20 mouse cellular contexts compared by ENCODE assay signal in genomic region chr6:89288156-89288555, GRCm38 (mm10).
DNase-seq lines count a peak whose midpoint lies in the region; ATAC-seq lines count a peak whose summit lies in the region.
"Had no signal": no experiment of that assay in that cellular context is flagged by ENCODE, and none has a peak within 500 bp of the region (broad histone marks: within the 10 kb centered on the region; RNA-seq: fewer than 3 reads in every experiment).

No protein-coding gene starts in this region.

- no peak overlapping the region for H3K27ac ChIP-seq in midbrain, embryonic 14.5 days (replicated peaks; ENCODE audit: low read depth, low read length)
- H3K27ac ChIP-seq in midbrain, embryonic 15.5 days = no peak overlapping the region
- H3K27ac ChIP-seq: embryonic facial prominence, embryonic 15.5 days; forebrain, embryonic 13.5 days; heart, embryonic 10.5 days; limb, embryonic 12.5 days; liver, embryonic 15.5 days; stomach, postnatal 0 days had no signal

- DNase-seq in midbrain, embryonic 14.5 days = peak; percentile 26
- DNase-seq in ES-CJ7 (ENCODE audit: low read depth, low spot score) = peak; percentile 88
- DNase-seq in naive thymus-derived CD4-positive, alpha-beta T cell, adult 2 months (ENCODE audit: low read depth) = peak; percentile 74
- peak; percentile 58 for DNase-seq in thymus, postnatal 25 days
- DNase-seq in layer of hippocampus, adult 18-20 months (ENCODE audit: low spot score in 2 of 2) = no peak
- DNase-seq in heart, postnatal 14 days = no peak
- DNase-seq: cerebellum, adult 2 months; kidney, postnatal 4 days; layer of hippocampus, postnatal 36 days; lung, postnatal 14 days had no signal

- no peak overlapping the region for H3K4me2 ChIP-seq in midbrain, embryonic 14.5 days (ENCODE audit: low read length)
- no peak overlapping the region for H3K4me2 ChIP-seq in midbrain, embryonic 15.5 days
- H3K4me2 ChIP-seq: embryonic facial prominence, embryonic 15.5 days; forebrain, embryonic 13.5 days; limb, embryonic 12.5 days; liver, embryonic 15.5 days had no signal

- no peak for ATAC-seq in midbrain, embryonic 14.5 days (ENCODE audit: low FRiP score, low TSS enrichment)
- no peak for ATAC-seq in midbrain, embryonic 15.5 days (replicated peaks)
- ATAC-seq in cerebellum, adult (ENCODE audit: insufficient number of reproducible peaks, low FRiP score, low TSS enrichment) = no peak
- ATAC-seq: forebrain, embryonic 13.5 days; intestine, embryonic 16.5 days had no signal

- H3K4me3 ChIP-seq in midbrain, embryonic 14.5 days (replicated peaks; ENCODE audit: low read depth, low read length) = no peak overlapping the region
- H3K4me3 ChIP-seq in midbrain, embryonic 15.5 days = no peak overlapping the region
- H3K4me3 ChIP-seq: embryonic facial prominence, embryonic 15.5 days; forebrain, embryonic 13.5 days; heart, embryonic 10.5 days; limb, embryonic 12.5 days; liver, embryonic 15.5 days had no signal

- no peak overlapping the region for H3K9ac ChIP-seq in midbrain, embryonic 14.5 days (replicated peaks; ENCODE audit: low read length)
- H3K9ac ChIP-seq in midbrain, embryonic 15.5 days = no peak overlapping the region
- H3K9ac ChIP-seq: embryonic facial prominence, embryonic 15.5 days; forebrain, embryonic 13.5 days; limb, embryonic 12.5 days; liver, embryonic 15.5 days had no signal

- no peaks in the 10 kb centered on the region for H3K27me3 ChIP-seq in midbrain, embryonic 14.5 days (ENCODE audit: control insufficient read depth, insufficient read depth, low read length)
- no peaks in the 10 kb centered on the region for H3K27me3 ChIP-seq in midbrain, embryonic 15.5 days (replicated peaks)
- H3K27me3 ChIP-seq: embryonic facial prominence, embryonic 15.5 days; limb, embryonic 12.5 days; liver, embryonic 15.5 days had no signal

- 0 out of 2 replicates have a peak, but pooled peaks cover 3% of the 10 kb centered on the region for H3K9me3 ChIP-seq in midbrain, embryonic 14.5 days (ENCODE audit: control insufficient read depth, low read length)
- no peaks in the 10 kb centered on the region for H3K9me3 ChIP-seq in midbrain, embryonic 15.5 days
- H3K9me3 ChIP-seq: embryonic facial prominence, embryonic 15.5 days; heart, embryonic 10.5 days; liver, embryonic 15.5 days had no signal

- 21% methylated on average over 6 of the region's 6 CpGs for WGBS in midbrain, embryonic 14.5 days
- 30% methylated on average over 6 of the region's 6 CpGs for WGBS in midbrain, embryonic 15.5 days

- H3K4me1 ChIP-seq in midbrain, embryonic 14.5 days (ENCODE audit: control insufficient read depth, insufficient read depth, low read length) = peaks cover 37% of the 10 kb centered on the region
- peaks cover 36% of the 10 kb centered on the region for H3K4me1 ChIP-seq in midbrain, embryonic 15.5 days
- H3K4me1 ChIP-seq: liver, embryonic 15.5 days had no signal

- H3K36me3 ChIP-seq in midbrain, embryonic 14.5 days (ENCODE audit: control insufficient read depth, insufficient read depth, low read length) = no peaks in the 10 kb centered on the region
- H3K36me3 ChIP-seq in midbrain, embryonic 15.5 days (replicated peaks) = no peaks in the 10 kb centered on the region
- H3K36me3 ChIP-seq: embryonic facial prominence, embryonic 15.5 days; G1E; heart, embryonic 10.5 days; limb, embryonic 12.5 days; liver, embryonic 15.5 days had no signal

- intact Hi-C loops in heart, postnatal 14 days (cut with DNase I) = no loop called here

Comparison
In these comparisons a context has a peak if more than half of its experiments do, and no peak if none do; other contexts are left out.
1. DNase-seq: peak in midbrain, embryonic 14.5 days (single experiment), ES-CJ7 (single experiment), naive thymus-derived CD4-positive, alpha-beta T cell, adult 2 months (single experiment) and thymus, postnatal 25 days (single experiment); none in layer of hippocampus, adult 18-20 months (0 of 2) and heart, postnatal 14 days (0 of 2).